Mouse (Mus musculus) kidney, embryonic 14.5 days (tissue): ENCODE results near the gene Ezr. TPM values are rescaled to one million over a fixed set of nuclear protein-coding genes. Genes with fewer than 3 reads are reported as not detected.

Source experiments
- ATAC-seq: fragments of 200-750 bp; cut with Nextera tagmentation; 2 replicates; pipeline ENCODE4 v1.8.0; 2017; ENCODE audit warnings: moderate number of reproducible peaks, mild to moderate bottlenecking, moderate TSS enrichment, moderate library complexity; ENCODE audit not compliant: low FRiP score, low TSS enrichment
- H3K27ac ChIP-seq: fragments of 300-500 bp; sonication (generic); 2 replicates; pipeline ENCODE4 v1.5.1; 2014; ENCODE audit warnings: low read depth, mild to moderate bottlenecking, low read length, moderate library complexity, mixed read lengths
- H3K27me3 ChIP-seq: fragments of 300-500 bp; sonication (generic); 2 replicates; pipeline ENCODE4 v1.6.1; 2014; ENCODE audit warnings: mild to moderate bottlenecking, low read length; ENCODE audit not compliant: control insufficient read depth, insufficient read depth
- H3K36me3 ChIP-seq: fragments of 300-500 bp; sonication (generic); 2 replicates; pipeline ENCODE4 v1.6.1; 2014; ENCODE audit warnings: low read length, mixed read lengths; ENCODE audit not compliant: control insufficient read depth, insufficient read depth
- H3K4me1 ChIP-seq: fragments of 300-500 bp; sonication (generic); 2 replicates; pipeline ENCODE4 v1.6.1; 2014; ENCODE audit warnings: low read length, mixed read lengths; ENCODE audit not compliant: control insufficient read depth, insufficient read depth
- H3K4me2 ChIP-seq: fragments of 300-500 bp; sonication (generic); replicated peaks from 2 replicates; pipeline ENCODE4 v1.6.1; 2014; ENCODE audit warnings: low read depth, mild to moderate bottlenecking, low read length
- H3K4me3 ChIP-seq: fragments of 300-500 bp; sonication (generic); 2 replicates; pipeline ENCODE4 v1.5.1; 2014; ENCODE audit warnings: mild to moderate bottlenecking, low read length
- H3K9ac ChIP-seq: fragments of 300-500 bp; sonication (generic); 2 replicates; pipeline ENCODE4 v1.6.1; 2014; ENCODE audit warnings: low read depth, mild to moderate bottlenecking, low read length, moderate library complexity
- H3K9me3 ChIP-seq: fragments of 300-500 bp; sonication (generic); 2 replicates; pipeline ENCODE4 v1.6.1; 2016; ENCODE audit warnings: low read length; ENCODE audit not compliant: control insufficient read depth
- WGBS: fragments of 180-500 bp; shearing (Covaris S2); extraction: QIAGEN DNeasy Blood & Tissue Kit; methylation state at CpG from one replicate; pipeline ENCODE4 v1.1.7; 2014; 5-methylcytosine and 5-hydroxymethylcytosine counted together
- polyA plus RNA-seq: library from polyadenylated mRNA; unstranded; fragments of >200 nt; fragmentation: Nextera tagmentation; extraction: Ambion mirVana; gene quantifications from 2 replicates; pipeline ENCODE4 v1.2.1, GENCODE M21; 2014

Ezr gene
- 96.7 and 158 TPM in 2 replicates for polyA plus RNA-seq

DNA sequence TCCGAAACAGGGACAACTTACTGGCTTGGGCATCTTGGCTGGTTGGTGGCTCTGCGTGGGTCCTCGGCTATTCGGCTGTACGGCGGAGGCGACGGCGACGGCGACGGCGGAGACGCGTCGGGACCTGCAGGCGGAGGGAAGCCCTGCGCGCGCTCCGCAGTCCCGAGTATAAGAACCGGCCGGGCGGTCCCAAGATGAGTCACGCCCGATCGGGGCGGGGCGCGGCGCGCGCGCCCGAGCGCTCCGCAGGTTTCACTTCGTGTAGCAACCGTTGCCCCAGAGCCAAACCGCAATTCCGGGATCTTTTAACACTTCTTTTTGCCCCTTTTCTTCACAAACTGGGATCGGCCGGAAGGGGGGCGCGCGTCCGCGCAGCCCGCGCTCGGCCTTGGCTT, at the start of gene Ezr:
Gene Ezr (minus strand): TSS at position 174 of the 395 bp plus-strand sequence.
- Histone ChIP-seq H3K36me3 (no peaks in the 10 kb centered on the region), H3K27me3 (no peaks in the 10 kb centered on the region), H3K4me3 (peak within 1 kb of the TSS; percentile 83), H3K9ac (peak within 1 kb of the TSS; percentile 89), H3K4me1 (peaks cover 20% of the 10 kb centered on the region), H3K4me2 (peak within 1 kb of the TSS; percentile 88), H3K27ac (peak within 1 kb of the TSS; percentile 90), H3K9me3 (no peaks in the 10 kb centered on the region)
- peak; percentile 85 for ATAC-seq
- WGBS = under 1% methylated on average over 52 of the region's 52 CpGs

DNA sequence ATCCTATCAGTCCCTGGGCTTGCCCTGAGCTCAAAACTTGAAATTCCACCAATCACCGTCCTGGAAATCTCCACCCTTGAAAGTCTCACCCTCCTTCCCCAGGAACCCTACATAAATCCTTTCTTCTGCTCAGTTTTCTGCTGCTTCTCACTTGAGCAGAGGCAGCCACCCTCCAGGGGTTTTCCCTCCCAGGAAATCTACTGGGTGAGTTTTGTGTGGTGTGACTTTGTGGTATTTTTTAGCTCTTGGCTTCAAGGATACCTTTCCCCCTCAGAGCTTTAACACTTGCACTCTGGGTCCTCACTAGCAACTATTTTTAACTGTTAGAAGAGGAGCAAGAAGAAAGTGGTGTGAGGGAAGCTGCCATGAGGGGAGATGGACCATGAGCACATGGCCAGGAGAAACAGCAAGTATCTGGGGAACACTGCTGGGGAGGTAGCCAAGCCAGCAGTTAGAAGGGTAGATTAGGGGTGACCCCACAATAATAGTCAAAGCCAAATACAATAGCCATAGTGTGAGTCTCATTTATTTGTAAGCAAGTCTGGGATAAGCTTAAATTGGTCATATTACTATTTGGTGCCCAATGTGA, 47.5 kb upstream of the Ezr start:
- H3K36me3 ChIP-seq = no peaks in the 10 kb centered on the region
- no peak for ATAC-seq
- no peak overlapping the region for H3K27ac ChIP-seq
- no peaks in the 10 kb centered on the region for H3K27me3 ChIP-seq
- H3K4me3 ChIP-seq = no peak overlapping the region
- no peak overlapping the region for H3K4me2 ChIP-seq
- peaks cover 8% of the 10 kb centered on the region; the same call in 1 of the 2 replicates for H3K4me1 ChIP-seq
- no peaks in the 10 kb centered on the region for H3K9me3 ChIP-seq
- no peak overlapping the region for H3K9ac ChIP-seq
- 56% methylated on average over 1 of the region's 1 CpGs for WGBS

DNA sequence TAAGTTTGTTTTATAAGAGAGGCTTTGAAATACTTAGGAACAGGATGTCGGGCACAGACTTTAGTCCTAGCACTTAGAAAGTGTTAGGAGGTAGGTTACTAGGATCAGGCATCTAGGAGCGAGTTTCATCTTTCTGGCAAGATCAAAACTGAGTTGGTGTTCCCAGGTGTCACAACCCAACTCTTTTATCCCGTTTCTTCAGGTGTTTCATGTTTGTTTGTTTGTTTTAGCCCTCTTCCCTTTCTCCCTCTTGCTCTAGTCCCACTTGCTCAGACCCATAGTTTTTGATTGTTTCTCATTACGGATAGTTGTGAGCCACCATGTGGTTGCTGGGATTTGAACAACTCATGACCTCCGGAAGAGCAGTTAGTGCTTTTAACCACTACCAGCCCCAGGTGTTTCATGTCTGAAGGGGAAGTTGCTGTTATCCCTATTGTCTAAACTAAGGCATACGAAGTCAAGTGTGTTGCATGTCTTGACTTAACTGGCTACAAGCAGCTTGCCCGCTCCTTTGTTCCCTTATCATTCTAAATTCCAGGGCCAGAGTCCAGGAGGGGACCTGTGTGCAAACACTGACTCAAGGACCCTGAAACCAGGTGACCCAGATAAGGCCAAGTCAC, 46.1 kb upstream of the Ezr start:
- no peaks in the 10 kb centered on the region for H3K9me3 ChIP-seq
- H3K4me1 ChIP-seq = peaks cover 8% of the 10 kb centered on the region; the same call in 1 of the 2 replicates
- WGBS = 67% methylated on average over 7 of the region's 7 CpGs
- no peak for ATAC-seq
- no peaks in the 10 kb centered on the region for H3K36me3 ChIP-seq
- no peaks in the 10 kb centered on the region for H3K27me3 ChIP-seq
- peak overlapping the region; percentile 57 for H3K4me3 ChIP-seq
- peak overlapping the region; percentile 73; the same call in 1 of the 2 replicates for H3K9ac ChIP-seq
- H3K27ac ChIP-seq = peak overlapping the region; percentile 98
- peak overlapping the region; percentile 62 for H3K4me2 ChIP-seq

GRCm38 (mm10) chr17:6827740-6828461, 45.3 kb upstream of the Ezr start:
- H3K4me3 ChIP-seq = peak overlapping the region; percentile 57
- no peaks in the 10 kb centered on the region for H3K36me3 ChIP-seq
- H3K27ac ChIP-seq = peak overlapping the region; percentile 98
- peak; percentile 98 for ATAC-seq
- WGBS = 2% methylated on average over 56 of the region's 64 CpGs
- H3K9me3 ChIP-seq = no peaks in the 10 kb centered on the region
- H3K9ac ChIP-seq = peak overlapping the region; percentile 73
- peaks cover 8% of the 10 kb centered on the region; the same call in 1 of the 2 replicates for H3K4me1 ChIP-seq
- H3K4me2 ChIP-seq = peak overlapping the region; percentile 62
- H3K27me3 ChIP-seq = no peaks in the 10 kb centered on the region

- no peak; the same call in 1 of the 2 replicates for ATAC-seq
- 42% methylated on average over 10 of the region's 10 CpGs for WGBS
- peak overlapping the region; percentile 73 for H3K9ac ChIP-seq
Measured at GRCm38 (mm10) chr17:6827159-6827733, 44.7 kb upstream of the Ezr start.

GRCm38 (mm10) chr17:6816796-6817195, 34.2 kb upstream of the Ezr start:
- ATAC-seq = no peak
- Histone ChIP-seq H3K36me3 (no peaks in the 10 kb centered on the region), H3K27ac (no peak overlapping the region), H3K4me3 (no peak overlapping the region), H3K9me3 (no peaks in the 10 kb centered on the region), H3K9ac (no peak overlapping the region), H3K4me1 (peaks cover 10% of the 10 kb centered on the region; the same call in 1 of the 2 replicates), H3K27me3 (no peaks in the 10 kb centered on the region), H3K4me2 (no peak overlapping the region)
- 74% methylated on average over 5 of the region's 5 CpGs for WGBS

More at GRCm38 (mm10) chr17:6827159-6827733, 44.7 kb upstream of the Ezr start:
- Histone ChIP-seq H3K27ac (peak overlapping the region; percentile 98), H3K27me3 (no peaks in the 10 kb centered on the region), H3K4me2 (peak overlapping the region; percentile 62), H3K4me3 (peak overlapping the region; percentile 57), H3K4me1 (peaks cover 8% of the 10 kb centered on the region; the same call in 1 of the 2 replicates), H3K36me3 (no peaks in the 10 kb centered on the region), H3K9me3 (no peaks in the 10 kb centered on the region)

DNA sequence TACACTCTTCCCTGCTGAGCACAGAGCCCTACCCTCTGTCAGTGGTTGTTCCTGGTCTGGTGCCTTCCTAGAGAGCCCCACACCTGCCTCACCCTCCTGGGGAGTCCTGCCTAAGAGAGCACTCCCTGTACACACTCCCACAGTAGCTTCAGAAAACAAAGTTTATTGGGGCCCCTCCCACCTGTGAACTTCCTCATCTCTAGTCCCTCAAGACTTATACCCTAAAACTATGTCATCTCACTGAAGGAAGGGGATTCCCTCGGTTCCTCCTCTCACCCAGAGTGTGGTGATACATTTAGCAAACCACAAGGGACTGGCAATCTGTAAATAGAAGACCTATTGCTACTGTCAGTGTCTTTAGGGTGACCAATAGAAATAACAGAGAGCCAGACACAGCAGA, 33.6 kb upstream of the Ezr start:
- ATAC-seq = no peak
- 67% methylated on average over 1 of the region's 1 CpGs for WGBS
- no peaks in the 10 kb centered on the region for H3K27me3 ChIP-seq

GRCm38 (mm10) chr17:6814656-6815055, 32.1 kb upstream of the Ezr start:
- WGBS = 24% methylated on average over 4 of the region's 4 CpGs
- Histone ChIP-seq H3K27ac (no peak overlapping the region), H3K4me2 (no peak overlapping the region), H3K9ac (no peak overlapping the region), H3K4me3 (no peak overlapping the region), H3K4me1 (peaks cover 10% of the 10 kb centered on the region; the same call in 1 of the 2 replicates), H3K9me3 (no peaks in the 10 kb centered on the region), H3K27me3 (no peaks in the 10 kb centered on the region), H3K36me3 (no peaks in the 10 kb centered on the region)
- no peak for ATAC-seq

More for the DNA sequence above, 33.6 kb upstream of the Ezr start:
- H3K36me3 ChIP-seq = no peaks in the 10 kb centered on the region
- H3K4me1 ChIP-seq = peaks cover 10% of the 10 kb centered on the region; the same call in 1 of the 2 replicates
- no peak overlapping the region for H3K4me3 ChIP-seq
- H3K4me2 ChIP-seq = no peak overlapping the region
- H3K27ac ChIP-seq = no peak overlapping the region
- no peak overlapping the region for H3K9ac ChIP-seq
- H3K9me3 ChIP-seq = no peaks in the 10 kb centered on the region
